Mouse (Mus musculus): ENCODE data around the gene 4833423E24Rik. TPM values are rescaled to one million over a fixed set of nuclear protein-coding genes. Genes with fewer than 3 reads are reported as not detected.

4833423E24Rik gene
- polyA plus RNA-seq, 1 experiment = not detected

DNA sequence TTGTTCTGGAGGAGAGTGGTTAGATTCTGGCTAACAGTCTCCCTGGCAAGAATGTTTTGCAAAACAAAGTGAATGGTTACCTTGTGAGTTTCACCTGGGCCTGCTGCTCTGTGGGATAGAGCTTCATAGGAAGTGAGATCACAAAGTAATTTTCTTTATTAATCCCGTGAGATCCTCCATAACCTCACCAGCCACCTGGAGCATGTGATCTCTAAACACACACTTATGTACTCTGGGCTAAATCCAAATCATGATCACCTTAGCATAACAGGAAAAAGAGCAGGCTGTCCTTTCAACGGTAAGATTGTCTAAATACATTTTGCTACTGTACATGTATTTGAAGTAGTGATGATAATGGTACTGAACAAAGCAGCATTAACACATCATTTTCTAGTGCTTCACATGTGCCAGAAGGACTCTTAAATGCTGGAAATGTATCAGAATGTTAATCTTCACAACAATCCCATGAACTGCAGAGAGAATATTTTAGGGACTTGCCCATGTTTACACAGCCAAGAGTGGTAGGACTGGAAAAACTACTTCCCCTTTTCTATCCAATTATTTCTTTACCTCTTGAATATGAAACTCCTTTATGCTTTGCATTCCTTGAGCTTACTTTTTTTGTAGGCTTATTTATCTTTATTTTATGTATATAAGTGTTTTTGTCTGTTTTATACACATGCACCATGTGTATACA lies 13.4 kb upstream of the 4833423E24Rik start:
- Histone ChIP-seq H3K4me2 (ENCODE audit: low read depth) (no peak overlapping the region), H3K27me3 (ENCODE audit: control insufficient read depth, insufficient read depth, insufficient read length) (no peaks in the 10 kb centered on the region), H3K36me3 (ENCODE audit: control insufficient read depth, insufficient read depth) (no peaks in the 10 kb centered on the region), H3K79me2 (ENCODE audit: control insufficient read depth, insufficient read depth) (no peaks in the 10 kb centered on the region), H3K4me3 (no peak overlapping the region), H3ac (ENCODE audit: control insufficient read depth, insufficient read length) (no peak overlapping the region)
- TF ChIP-seq CEBPB (IDR thresholded peaks at IDR 0.05; ENCODE audit: insufficient read depth, poor library complexity, severe bottlenecking) = no peak
- TF ChIP-seq MAX (IDR thresholded peaks at IDR 0.05; ENCODE audit: low read depth) = no peak
- TF ChIP-seq USF1 (IDR thresholded peaks at IDR 0.05; ENCODE audit: low read depth) = no peak
- no peak for TF ChIP-seq SRF (IDR thresholded peaks at IDR 0.05; ENCODE audit: control insufficient read depth, insufficient read length, low read depth)
- no peak for TF ChIP-seq TCF3 (IDR thresholded peaks at IDR 0.05; ENCODE audit: insufficient read length, low read depth)
- TF ChIP-seq POLR2A (IDR thresholded peaks at IDR 0.05; ENCODE audit: insufficient read length, low read depth) = no peak
- no peak for TF ChIP-seq REST (IDR thresholded peaks at IDR 0.05; ENCODE audit: insufficient read depth, insufficient read length)
- no peak for TF ChIP-seq E2F4 (IDR thresholded peaks at IDR 0.05; ENCODE audit: insufficient read depth)
- no peak for TF ChIP-seq POLR2AphosphoS2 (IDR thresholded peaks at IDR 0.05; ENCODE audit: insufficient read length, low read depth)
- no peak for TF ChIP-seq MYOD1 (IDR thresholded peaks at IDR 0.05; ENCODE audit: control insufficient read depth in 1 of 3, insufficient read length in 2 of 3, low read depth in 2 of 3)
- TF ChIP-seq MYOG (IDR thresholded peaks at IDR 0.05; ENCODE audit: control insufficient read depth in 1 of 3, insufficient read depth in 1 of 3, insufficient read length in 2 of 3, low read depth in 2 of 3) = no peak
- no peak for TF ChIP-seq TCF12 (IDR thresholded peaks at IDR 0.05; ENCODE audit: insufficient read depth, poor library complexity, severe bottlenecking)

DNA sequence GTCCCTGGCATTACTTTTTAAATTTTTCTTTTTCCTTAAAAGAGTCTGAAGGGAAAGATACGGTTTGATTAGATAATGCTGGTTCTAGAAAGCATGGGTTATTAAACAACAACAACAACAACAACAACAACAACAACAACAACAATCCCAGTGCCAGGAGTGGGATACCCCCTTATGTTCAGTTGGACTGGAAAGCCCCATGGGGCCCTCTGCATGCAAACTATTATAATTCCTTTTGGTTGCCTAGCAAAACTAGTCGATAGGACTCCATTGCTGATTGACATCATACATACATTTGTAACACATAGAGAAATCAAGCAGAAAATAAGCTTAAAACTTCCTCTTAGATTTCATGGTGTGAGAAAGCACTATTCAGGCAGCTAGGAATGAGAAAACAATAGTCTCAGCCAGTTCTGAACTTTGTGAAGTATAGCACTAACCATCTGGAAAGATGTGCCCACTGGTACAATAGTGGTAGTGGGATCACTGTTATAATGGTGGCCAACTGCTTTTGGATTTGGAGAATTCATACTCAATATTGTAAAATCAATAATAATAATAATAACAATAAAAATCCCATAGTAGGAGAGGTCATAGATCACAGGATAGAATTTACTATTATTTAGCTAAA lies 4.2 kb upstream of the 4833423E24Rik start:
- no peaks in the 10 kb centered on the region for H3K36me3 ChIP-seq (ENCODE audit: control insufficient read depth, insufficient read depth)
- TF ChIP-seq TCF12 (IDR thresholded peaks at IDR 0.05; ENCODE audit: insufficient read depth, poor library complexity, severe bottlenecking) = no peak
- no peak overlapping the region for H3K4me3 ChIP-seq
- H3K27me3 ChIP-seq (ENCODE audit: control insufficient read depth, insufficient read depth, insufficient read length) = no peaks in the 10 kb centered on the region
- H3K79me2 ChIP-seq (ENCODE audit: control insufficient read depth, insufficient read depth) = no peaks in the 10 kb centered on the region
- no peak overlapping the region for H3K4me2 ChIP-seq (ENCODE audit: low read depth)
- no peak overlapping the region for H3ac ChIP-seq (ENCODE audit: control insufficient read depth, insufficient read length)

GRCm38 (mm10) chr2:85518292-85518691 lies 532 bp downstream of the 4833423E24Rik start:
- Histone ChIP-seq H3K27me3 (ENCODE audit: control insufficient read depth, insufficient read depth, insufficient read length) (no peaks in the 10 kb centered on the region), H3ac (ENCODE audit: control insufficient read depth, insufficient read length) (no peak overlapping the region), H3K4me2 (ENCODE audit: low read depth) (no peak overlapping the region), H3K79me2 (ENCODE audit: control insufficient read depth, insufficient read depth) (no peaks in the 10 kb centered on the region), H3K36me3 (ENCODE audit: control insufficient read depth, insufficient read depth) (no peaks in the 10 kb centered on the region), H3K4me3 (no peak overlapping the region)
- TF ChIP-seq MYOD1 (IDR thresholded peaks at IDR 0.05; ENCODE audit: control insufficient read depth in 1 of 3, insufficient read length in 2 of 3, low read depth in 2 of 3) (no peak), SRF (IDR thresholded peaks at IDR 0.05; ENCODE audit: control insufficient read depth, insufficient read length, low read depth) (no peak), POLR2AphosphoS2 (IDR thresholded peaks at IDR 0.05; ENCODE audit: insufficient read length, low read depth) (no peak), POLR2A (IDR thresholded peaks at IDR 0.05; ENCODE audit: insufficient read length, low read depth) (no peak), CEBPB (IDR thresholded peaks at IDR 0.05; ENCODE audit: insufficient read depth, poor library complexity, severe bottlenecking) (no peak), TCF3 (IDR thresholded peaks at IDR 0.05; ENCODE audit: insufficient read length, low read depth) (no peak), TCF12 (IDR thresholded peaks at IDR 0.05; ENCODE audit: insufficient read depth, poor library complexity, severe bottlenecking) (no peak), MAX (IDR thresholded peaks at IDR 0.05; ENCODE audit: low read depth) (no peak), E2F4 (IDR thresholded peaks at IDR 0.05; ENCODE audit: insufficient read depth) (no peak), REST (IDR thresholded peaks at IDR 0.05; ENCODE audit: insufficient read depth, insufficient read length) (no peak), USF1 (IDR thresholded peaks at IDR 0.05; ENCODE audit: low read depth) (no peak), MYOG (IDR thresholded peaks at IDR 0.05; ENCODE audit: control insufficient read depth in 1 of 3, insufficient read depth in 1 of 3, insufficient read length in 2 of 3, low read depth in 2 of 3) (no peak)

GRCm38 (mm10) chr2:85510376-85510775 lies 8.4 kb downstream of the 4833423E24Rik start:
- H3K4me3 ChIP-seq = no peak overlapping the region
- no peak for TF ChIP-seq TCF3 (IDR thresholded peaks at IDR 0.05; ENCODE audit: insufficient read length, low read depth)
- TF ChIP-seq USF1 (IDR thresholded peaks at IDR 0.05; ENCODE audit: low read depth) = no peak
- no peak for TF ChIP-seq E2F4 (IDR thresholded peaks at IDR 0.05; ENCODE audit: insufficient read depth)
- TF ChIP-seq MAX (IDR thresholded peaks at IDR 0.05; ENCODE audit: low read depth) = no peak
- no peak for TF ChIP-seq POLR2AphosphoS2 (IDR thresholded peaks at IDR 0.05; ENCODE audit: insufficient read length, low read depth)
- TF ChIP-seq TCF12 (IDR thresholded peaks at IDR 0.05; ENCODE audit: insufficient read depth, poor library complexity, severe bottlenecking) = no peak
- no peak for TF ChIP-seq MYOD1 (IDR thresholded peaks at IDR 0.05; ENCODE audit: control insufficient read depth in 1 of 3, insufficient read length in 2 of 3, low read depth in 2 of 3)
- TF ChIP-seq CEBPB (IDR thresholded peaks at IDR 0.05; ENCODE audit: insufficient read depth, poor library complexity, severe bottlenecking) = no peak
- no peak for TF ChIP-seq REST (IDR thresholded peaks at IDR 0.05; ENCODE audit: insufficient read depth, insufficient read length)
- no peak for TF ChIP-seq POLR2A (IDR thresholded peaks at IDR 0.05; ENCODE audit: insufficient read length, low read depth)
- H3K27me3 ChIP-seq (ENCODE audit: control insufficient read depth, insufficient read depth, insufficient read length) = no peaks in the 10 kb centered on the region
- H3ac ChIP-seq (ENCODE audit: control insufficient read depth, insufficient read length) = no peak overlapping the region
- no peak overlapping the region for H3K4me2 ChIP-seq (ENCODE audit: low read depth)
- H3K79me2 ChIP-seq (ENCODE audit: control insufficient read depth, insufficient read depth) = no peaks in the 10 kb centered on the region
- no peaks in the 10 kb centered on the region for H3K36me3 ChIP-seq (ENCODE audit: control insufficient read depth, insufficient read depth)

- no peak for TF ChIP-seq MYOG (IDR thresholded peaks at IDR 0.05; ENCODE audit: control insufficient read depth in 1 of 3, insufficient read depth in 1 of 3, insufficient read length in 2 of 3, low read depth in 2 of 3)
- TF ChIP-seq REST (IDR thresholded peaks at IDR 0.05; ENCODE audit: insufficient read depth, insufficient read length) = no peak
- no peak for TF ChIP-seq USF1 (IDR thresholded peaks at IDR 0.05; ENCODE audit: low read depth)
- no peak for TF ChIP-seq CEBPB (IDR thresholded peaks at IDR 0.05; ENCODE audit: insufficient read depth, poor library complexity, severe bottlenecking)
- TF ChIP-seq POLR2AphosphoS2 (IDR thresholded peaks at IDR 0.05; ENCODE audit: insufficient read length, low read depth) = no peak
- no peak for TF ChIP-seq MYOD1 (IDR thresholded peaks at IDR 0.05; ENCODE audit: control insufficient read depth in 1 of 3, insufficient read length in 2 of 3, low read depth in 2 of 3)
- no peak for TF ChIP-seq TCF3 (IDR thresholded peaks at IDR 0.05; ENCODE audit: insufficient read length, low read depth)
- TF ChIP-seq POLR2A (IDR thresholded peaks at IDR 0.05; ENCODE audit: insufficient read length, low read depth) = no peak
- no peak for TF ChIP-seq E2F4 (IDR thresholded peaks at IDR 0.05; ENCODE audit: insufficient read depth)
- no peak for TF ChIP-seq TCF12 (IDR thresholded peaks at IDR 0.05; ENCODE audit: insufficient read depth, poor library complexity, severe bottlenecking)
- no peak for TF ChIP-seq MAX (IDR thresholded peaks at IDR 0.05; ENCODE audit: low read depth)
- TF ChIP-seq SRF (IDR thresholded peaks at IDR 0.05; ENCODE audit: control insufficient read depth, insufficient read length, low read depth) = no peak
- H3K4me3 ChIP-seq = no peak overlapping the region
- H3ac ChIP-seq (ENCODE audit: control insufficient read depth, insufficient read length) = no peak overlapping the region
- no peaks in the 10 kb centered on the region for H3K79me2 ChIP-seq (ENCODE audit: control insufficient read depth, insufficient read depth)
- H3K4me2 ChIP-seq (ENCODE audit: low read depth) = no peak overlapping the region
- H3K27me3 ChIP-seq (ENCODE audit: control insufficient read depth, insufficient read depth, insufficient read length) = no peaks in the 10 kb centered on the region
- H3K36me3 ChIP-seq (ENCODE audit: control insufficient read depth, insufficient read depth) = no peaks in the 10 kb centered on the region
Measured at GRCm38 (mm10) chr2:85490396-85490795, 28.4 kb downstream of the 4833423E24Rik start.
